Mouse (Mus musculus): ENCODE data around the gene Itch. TPM values are rescaled to one million over a fixed set of nuclear protein-coding genes. Genes with fewer than 3 reads are reported as not detected.

Itch gene
- polyA plus RNA-seq, 1 experiment from 2014 or later, result 37.1 TPM

GRCm38 (mm10) chr2:155242296-155242855 lies 109.1 kb downstream of the Itch start:
- Histone ChIP-seq H3K4me1 (ENCODE audit: control insufficient read depth in 2 of 2, insufficient read depth in 2 of 2, low read length in 2 of 2) (peaks cover 7 to 24% of the 10 kb centered on the region in 2 experiments), H3K4me2 (ENCODE audit: low read length) (no peak overlapping the region), H3K36me3 (ENCODE audit: control insufficient read depth, insufficient read depth, low read length) (peaks cover 53% of the 10 kb centered on the region), H3K27ac (replicated peaks in 1 of 2; ENCODE audit: control insufficient read depth in 1 of 2, insufficient read depth in 1 of 2, low read depth in 2 of 2, low read length in 2 of 2) (peak overlapping the region in 1 of 2 experiments; percentile 47; a peak in 1 of 4 replicates), H3K27me3 (ENCODE audit: control insufficient read depth, insufficient read depth, low read length) (no peaks in the 10 kb centered on the region), H3K9ac (ENCODE audit: low read length) (no peak overlapping the region), H3K4me3 (ENCODE audit: control insufficient read depth in 1 of 2, insufficient read depth in 1 of 2, low read depth in 1 of 2, low read length in 2 of 2) (no peak overlapping the region), H3K9me3 (ENCODE audit: control insufficient read depth, low read length) (no peaks in the 10 kb centered on the region)
- 57% methylated on average over 7 of the region's 7 CpGs for WGBS
- ATAC-seq (ENCODE audit: insufficient number of reproducible peaks, insufficient read depth, low FRiP score, low read depth), result no peak

GRCm38 (mm10) chr2:155246231-155246630 lies 112.9 kb downstream of the Itch start:
- Histone ChIP-seq H3K4me2 (ENCODE audit: low read length) (no peak overlapping the region), H3K36me3 (ENCODE audit: control insufficient read depth, insufficient read depth, low read length) (peaks cover 91% of the 10 kb centered on the region), H3K9ac (ENCODE audit: low read length) (no peak overlapping the region), H3K9me3 (ENCODE audit: control insufficient read depth, low read length) (no peaks in the 10 kb centered on the region), H3K4me1 (ENCODE audit: control insufficient read depth in 2 of 2, insufficient read depth in 2 of 2, low read length in 2 of 2) (peaks cover 3 to 16% of the 10 kb centered on the region in 2 experiments; a peak in 3 of 4 replicates), H3K27ac (replicated peaks in 1 of 2; ENCODE audit: control insufficient read depth in 1 of 2, insufficient read depth in 1 of 2, low read depth in 2 of 2, low read length in 2 of 2) (peak overlapping the region in 1 of 2 experiments; percentile 47; a peak in 3 of 4 replicates), H3K4me3 (ENCODE audit: control insufficient read depth in 1 of 2, insufficient read depth in 1 of 2, low read depth in 1 of 2, low read length in 2 of 2) (no peak overlapping the region), H3K27me3 (ENCODE audit: control insufficient read depth, insufficient read depth, low read length) (no peaks in the 10 kb centered on the region)
- WGBS, result 48% methylated on average over 4 of the region's 4 CpGs
- ATAC-seq (ENCODE audit: insufficient number of reproducible peaks, insufficient read depth, low FRiP score, low read depth), result peak; percentile 40; the same call in 1 of the 2 replicates

GRCm38 (mm10) chr2:155248206-155248605 lies 114.9 kb downstream of the Itch start:
- peaks cover 3 to 16% of the 10 kb centered on the region in 2 experiments; a peak in 3 of 4 replicates for H3K4me1 ChIP-seq (ENCODE audit: control insufficient read depth in 2 of 2, insufficient read depth in 2 of 2, low read length in 2 of 2)
- H3K4me2 ChIP-seq (ENCODE audit: low read length), result no peak overlapping the region
- no peak overlapping the region for H3K27ac ChIP-seq (replicated peaks in 1 of 2; ENCODE audit: control insufficient read depth in 1 of 2, insufficient read depth in 1 of 2, low read depth in 2 of 2, low read length in 2 of 2)
- ATAC-seq (ENCODE audit: insufficient number of reproducible peaks, insufficient read depth, low FRiP score, low read depth), result no peak
- no peaks in the 10 kb centered on the region for H3K27me3 ChIP-seq (ENCODE audit: control insufficient read depth, insufficient read depth, low read length)
- H3K9me3 ChIP-seq (ENCODE audit: control insufficient read depth, low read length), result no peaks in the 10 kb centered on the region
- WGBS, result 89% methylated on average over 1 of the region's 1 CpGs
- peaks cover 86% of the 10 kb centered on the region for H3K36me3 ChIP-seq (ENCODE audit: control insufficient read depth, insufficient read depth, low read length)
- no peak overlapping the region for H3K9ac ChIP-seq (ENCODE audit: low read length)
- H3K4me3 ChIP-seq (ENCODE audit: control insufficient read depth in 1 of 2, insufficient read depth in 1 of 2, low read depth in 1 of 2, low read length in 2 of 2), result no peak overlapping the region

- H3K4me2 ChIP-seq (ENCODE audit: low read length), result no peak overlapping the region
- no peaks in the 10 kb centered on the region for H3K27me3 ChIP-seq (ENCODE audit: control insufficient read depth, insufficient read depth, low read length)
- no peak overlapping the region for H3K9ac ChIP-seq (ENCODE audit: low read length)
- H3K4me3 ChIP-seq (ENCODE audit: control insufficient read depth in 1 of 2, insufficient read depth in 1 of 2, low read depth in 1 of 2, low read length in 2 of 2), result no peak overlapping the region
- no peaks in the 10 kb centered on the region for H3K9me3 ChIP-seq (ENCODE audit: control insufficient read depth, low read length)
- H3K36me3 ChIP-seq (ENCODE audit: control insufficient read depth, insufficient read depth, low read length), result peaks cover 80% of the 10 kb centered on the region
- H3K27ac ChIP-seq (replicated peaks in 1 of 2; ENCODE audit: control insufficient read depth in 1 of 2, insufficient read depth in 1 of 2, low read depth in 2 of 2, low read length in 2 of 2), result no peak overlapping the region
- no peak for ATAC-seq (ENCODE audit: insufficient number of reproducible peaks, insufficient read depth, low FRiP score, low read depth)
- peaks cover 3 to 16% of the 10 kb centered on the region in 2 experiments; a peak in 3 of 4 replicates for H3K4me1 ChIP-seq (ENCODE audit: control insufficient read depth in 2 of 2, insufficient read depth in 2 of 2, low read length in 2 of 2)
- WGBS, result 88% methylated on average over 2 of the region's 2 CpGs
These were observed 115.4 kb downstream of the Itch start for GRCm38 (mm10) chr2:155248718-155249117.

GRCm38 (mm10) chr2:155249588-155249987 lies 116.3 kb downstream of the Itch start:
- Histone ChIP-seq H3K4me2 (ENCODE audit: low read length) (no peak overlapping the region), H3K9me3 (ENCODE audit: control insufficient read depth, low read length) (no peaks in the 10 kb centered on the region), H3K4me1 (ENCODE audit: control insufficient read depth in 2 of 2, insufficient read depth in 2 of 2, low read length in 2 of 2) (peaks cover 3 to 16% of the 10 kb centered on the region in 2 experiments; a peak in 3 of 4 replicates), H3K27me3 (ENCODE audit: control insufficient read depth, insufficient read depth, low read length) (no peaks in the 10 kb centered on the region), H3K36me3 (ENCODE audit: control insufficient read depth, insufficient read depth, low read length) (peaks cover 72% of the 10 kb centered on the region), H3K4me3 (ENCODE audit: control insufficient read depth in 1 of 2, insufficient read depth in 1 of 2, low read depth in 1 of 2, low read length in 2 of 2) (no peak overlapping the region), H3K9ac (ENCODE audit: low read length) (no peak overlapping the region), H3K27ac (replicated peaks in 1 of 2; ENCODE audit: control insufficient read depth in 1 of 2, insufficient read depth in 1 of 2, low read depth in 2 of 2, low read length in 2 of 2) (no peak overlapping the region)
- no peak for ATAC-seq (ENCODE audit: insufficient number of reproducible peaks, insufficient read depth, low FRiP score, low read depth)
- WGBS, result 84% methylated on average over 5 of the region's 5 CpGs

GRCm38 (mm10) chr2:155265526-155265925 lies 132.2 kb downstream of the Itch start:
- Histone ChIP-seq H3K4me2 (ENCODE audit: low read length) (no peak overlapping the region), H3K27me3 (ENCODE audit: control insufficient read depth, insufficient read depth, low read length) (no peaks in the 10 kb centered on the region), H3K36me3 (ENCODE audit: control insufficient read depth, insufficient read depth, low read length) (no peaks in the 10 kb centered on the region), H3K4me1 (ENCODE audit: control insufficient read depth in 2 of 2, insufficient read depth in 2 of 2, low read length in 2 of 2) (no peaks in the 10 kb centered on the region), H3K27ac (replicated peaks in 1 of 2; ENCODE audit: control insufficient read depth in 1 of 2, insufficient read depth in 1 of 2, low read depth in 2 of 2, low read length in 2 of 2) (no peak overlapping the region), H3K4me3 (ENCODE audit: control insufficient read depth in 1 of 2, insufficient read depth in 1 of 2, low read depth in 1 of 2, low read length in 2 of 2) (no peak overlapping the region), H3K9ac (ENCODE audit: low read length) (no peak overlapping the region), H3K9me3 (ENCODE audit: control insufficient read depth, low read length) (no peaks in the 10 kb centered on the region; the same call in 1 of the 2 replicates)
- ATAC-seq (ENCODE audit: insufficient number of reproducible peaks, insufficient read depth, low FRiP score, low read depth), result peak; percentile 35; the same call in 1 of the 2 replicates
- WGBS, result 83% methylated on average over 6 of the region's 6 CpGs

GRCm38 (mm10) chr2:155266896-155267295 lies 133.6 kb downstream of the Itch start:
- no peak for ATAC-seq (ENCODE audit: insufficient number of reproducible peaks, insufficient read depth, low FRiP score, low read depth)
- no peak overlapping the region for H3K27ac ChIP-seq (replicated peaks in 1 of 2; ENCODE audit: control insufficient read depth in 1 of 2, insufficient read depth in 1 of 2, low read depth in 2 of 2, low read length in 2 of 2)
- no peaks in the 10 kb centered on the region; the same call in 1 of the 2 replicates for H3K9me3 ChIP-seq (ENCODE audit: control insufficient read depth, low read length)
- H3K9ac ChIP-seq (ENCODE audit: low read length), result no peak overlapping the region
- no peaks in the 10 kb centered on the region for H3K4me1 ChIP-seq (ENCODE audit: control insufficient read depth in 2 of 2, insufficient read depth in 2 of 2, low read length in 2 of 2)
- H3K27me3 ChIP-seq (ENCODE audit: control insufficient read depth, insufficient read depth, low read length), result no peaks in the 10 kb centered on the region
- H3K4me2 ChIP-seq (ENCODE audit: low read length), result no peak overlapping the region
- H3K4me3 ChIP-seq (ENCODE audit: control insufficient read depth in 1 of 2, insufficient read depth in 1 of 2, low read depth in 1 of 2, low read length in 2 of 2), result no peak overlapping the region
- no peaks in the 10 kb centered on the region for H3K36me3 ChIP-seq (ENCODE audit: control insufficient read depth, insufficient read depth, low read length)
- WGBS, result 83% methylated on average over 5 of the region's 5 CpGs

- Histone ChIP-seq H3K27ac (replicated peaks in 1 of 2; ENCODE audit: control insufficient read depth in 1 of 2, insufficient read depth in 1 of 2, low read depth in 2 of 2, low read length in 2 of 2) (no peak overlapping the region), H3K36me3 (ENCODE audit: control insufficient read depth, insufficient read depth, low read length) (no peaks in the 10 kb centered on the region), H3K27me3 (ENCODE audit: control insufficient read depth, insufficient read depth, low read length) (no peaks in the 10 kb centered on the region), H3K9me3 (ENCODE audit: control insufficient read depth, low read length) (no peaks in the 10 kb centered on the region), H3K9ac (ENCODE audit: low read length) (no peak overlapping the region), H3K4me1 (ENCODE audit: control insufficient read depth in 2 of 2, insufficient read depth in 2 of 2, low read length in 2 of 2) (peaks cover 7 to 15% of the 10 kb centered on the region in 2 experiments), H3K4me2 (ENCODE audit: low read length) (no peak overlapping the region), H3K4me3 (ENCODE audit: control insufficient read depth in 1 of 2, insufficient read depth in 1 of 2, low read depth in 1 of 2, low read length in 2 of 2) (no peak overlapping the region)
- WGBS, result 82% methylated on average over 6 of the region's 6 CpGs
- no peak for ATAC-seq (ENCODE audit: insufficient number of reproducible peaks, insufficient read depth, low FRiP score, low read depth)
These were observed 138.6 kb downstream of the Itch start for GRCm38 (mm10) chr2:155271957-155272356.
